Mouse (Mus musculus): ENCODE data around the gene Neo1. TPM values are rescaled to one million over a fixed set of nuclear protein-coding genes. Genes with fewer than 3 reads are reported as not detected.
"Not testable (repeated sequence)": the region's sequence is repeated elsewhere in the genome, so short reads cannot be mapped to it uniquely, and the experiment has no call there.

The Neo1 gene
- polyA plus RNA-seq, 1 experiment from 2014 or later = 26.0 TPM

- Histone ChIP-seq H3K9me3 (no peaks in the 10 kb centered on the region), H3K4me2 (replicated peaks) (no peak overlapping the region), H3K4me3 (replicated peaks) (no peak overlapping the region), H3K27me3 (replicated peaks) (no peaks in the 10 kb centered on the region), H3K36me3 (no peaks in the 10 kb centered on the region), H3K4me1 (replicated peaks) (no peaks in the 10 kb centered on the region), H3K27ac (no peak overlapping the region), H3K9ac (no peak overlapping the region)
- 57% methylated on average over 2 of the region's 2 CpGs for WGBS
- ATAC-seq = no peak
Measured at GRCm38 (mm10) chr9:58967371-58967770, 68.9 kb downstream of the Neo1 start.

DNA sequence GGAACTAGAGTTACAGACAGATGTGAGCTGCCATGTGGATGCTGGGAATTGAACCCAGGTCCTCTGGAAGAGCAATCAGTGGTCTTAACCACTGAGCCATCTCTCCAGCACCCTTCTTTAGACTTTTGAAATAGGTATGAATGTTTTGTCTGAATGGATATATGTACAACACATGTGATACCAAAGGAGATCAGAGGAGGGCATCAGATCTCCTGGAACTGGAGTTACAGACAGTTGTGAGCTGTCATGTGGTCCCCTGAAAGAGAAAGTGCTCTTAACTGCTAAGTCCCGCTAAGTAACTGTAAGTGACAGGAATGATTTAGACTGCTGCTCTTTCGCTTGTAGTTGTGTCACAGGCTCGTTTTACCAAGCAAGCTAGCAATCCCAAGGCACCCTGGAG is 80.7 kb downstream of the Neo1 start:
- WGBS = 58% methylated on average over 3 of the region's 3 CpGs
- no peak overlapping the region for H3K4me2 ChIP-seq (replicated peaks)
- no peak overlapping the region for H3K9ac ChIP-seq
- no peaks in the 10 kb centered on the region; the same call in 1 of the 2 replicates for H3K36me3 ChIP-seq
- ATAC-seq = no peak
- H3K4me1 ChIP-seq (replicated peaks) = no peaks in the 10 kb centered on the region
- no peak overlapping the region for H3K27ac ChIP-seq
- H3K9me3 ChIP-seq = no peaks in the 10 kb centered on the region
- H3K27me3 ChIP-seq (replicated peaks) = no peaks in the 10 kb centered on the region
- H3K4me3 ChIP-seq (replicated peaks) = no peak overlapping the region

DNA sequence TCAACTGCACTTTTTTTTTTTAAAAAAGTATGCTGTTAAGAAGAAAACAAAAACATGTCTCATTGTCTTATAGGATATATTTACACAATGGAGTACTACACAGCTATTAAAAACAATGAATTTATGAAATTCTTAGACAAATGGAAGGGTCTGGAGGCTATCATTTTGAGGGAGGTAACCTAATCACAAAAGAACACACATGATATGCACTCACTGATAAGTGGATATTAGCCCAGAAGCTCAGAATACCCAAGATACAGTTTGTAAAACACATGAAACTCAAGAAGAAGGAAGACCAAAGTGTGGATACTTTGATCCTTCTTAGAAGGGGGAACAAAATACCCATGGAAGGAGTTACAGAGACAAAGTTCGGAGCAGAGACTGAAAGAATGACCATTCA is 90.3 kb downstream of the Neo1 start:
- H3K27me3 ChIP-seq (replicated peaks); H3K4me3 ChIP-seq (replicated peaks); H3K27ac ChIP-seq; H3K9ac ChIP-seq; ATAC-seq; H3K36me3 ChIP-seq; H3K4me2 ChIP-seq (replicated peaks); H3K9me3 ChIP-seq; H3K4me1 ChIP-seq (replicated peaks): not testable (repeated sequence)
- 93% methylated on average over 1 of the region's 1 CpGs for WGBS

- no peaks in the 10 kb centered on the region for H3K9me3 ChIP-seq
- H3K36me3 ChIP-seq = no peaks in the 10 kb centered on the region; the same call in 1 of the 2 replicates
- 64% methylated on average over 2 of the region's 2 CpGs for WGBS
- no peaks in the 10 kb centered on the region for H3K4me1 ChIP-seq (replicated peaks)
- H3K4me2 ChIP-seq (replicated peaks) = no peak overlapping the region
- no peak for ATAC-seq
- H3K4me3 ChIP-seq (replicated peaks) = no peak overlapping the region
- no peak overlapping the region for H3K27ac ChIP-seq
- H3K9ac ChIP-seq = no peak overlapping the region
- no peaks in the 10 kb centered on the region for H3K27me3 ChIP-seq (replicated peaks)
Measured at GRCm38 (mm10) chr9:58934776-58935175, 101.5 kb downstream of the Neo1 start.

GRCm38 (mm10) chr9:58928103-58928502 is 108.1 kb downstream of the Neo1 start:
- Histone ChIP-seq H3K9ac (no peak overlapping the region), H3K9me3 (no peaks in the 10 kb centered on the region), H3K4me2 (replicated peaks) (no peak overlapping the region), H3K4me3 (replicated peaks) (no peak overlapping the region), H3K4me1 (replicated peaks) (no peaks in the 10 kb centered on the region), H3K27ac (no peak overlapping the region), H3K27me3 (replicated peaks) (no peaks in the 10 kb centered on the region), H3K36me3 (no peaks in the 10 kb centered on the region; the same call in 1 of the 2 replicates)
- WGBS = 32% methylated on average over 1 of the region's 1 CpGs
- ATAC-seq = no peak

- no peaks in the 10 kb centered on the region for H3K9me3 ChIP-seq
- no peak overlapping the region for H3K27ac ChIP-seq
- no peak overlapping the region for H3K4me2 ChIP-seq (replicated peaks)
- H3K9ac ChIP-seq = no peak overlapping the region
- WGBS = 69% methylated on average over 6 of the region's 6 CpGs
- H3K4me1 ChIP-seq (replicated peaks) = no peaks in the 10 kb centered on the region
- H3K36me3 ChIP-seq = peaks cover 3% of the 10 kb centered on the region; the same call in 1 of the 2 replicates
- no peaks in the 10 kb centered on the region for H3K27me3 ChIP-seq (replicated peaks)
- no peak for ATAC-seq
- no peak overlapping the region for H3K4me3 ChIP-seq (replicated peaks)
Measured at GRCm38 (mm10) chr9:58902869-58903585, 133.2 kb downstream of the Neo1 start.

- H3K27ac ChIP-seq = no peak overlapping the region
- ATAC-seq = no peak
- no peak overlapping the region for H3K9ac ChIP-seq
- no peaks in the 10 kb centered on the region for H3K4me1 ChIP-seq (replicated peaks)
- H3K27me3 ChIP-seq (replicated peaks) = no peaks in the 10 kb centered on the region
- no peak overlapping the region for H3K4me2 ChIP-seq (replicated peaks)
- no peaks in the 10 kb centered on the region for H3K9me3 ChIP-seq
- peaks cover 2% of the 10 kb centered on the region; the same call in 1 of the 2 replicates for H3K36me3 ChIP-seq
- H3K4me3 ChIP-seq (replicated peaks) = no peak overlapping the region
Measured at GRCm38 (mm10) chr9:58899602-58900001, 136.6 kb downstream of the Neo1 start.

- Histone ChIP-seq H3K36me3 (no peaks in the 10 kb centered on the region; the same call in 1 of the 2 replicates), H3K4me1 (replicated peaks) (no peaks in the 10 kb centered on the region), H3K4me3 (replicated peaks) (no peak overlapping the region), H3K27ac (no peak overlapping the region), H3K4me2 (replicated peaks) (no peak overlapping the region), H3K27me3 (replicated peaks) (no peaks in the 10 kb centered on the region), H3K9me3 (no peaks in the 10 kb centered on the region), H3K9ac (no peak overlapping the region)
- 75% methylated on average over 6 of the region's 6 CpGs for WGBS
- ATAC-seq = peak; percentile 56; the same call in 1 of the 2 replicates
Measured at GRCm38 (mm10) chr9:58891840-58892640, 144.2 kb downstream of the Neo1 start.

DNA sequence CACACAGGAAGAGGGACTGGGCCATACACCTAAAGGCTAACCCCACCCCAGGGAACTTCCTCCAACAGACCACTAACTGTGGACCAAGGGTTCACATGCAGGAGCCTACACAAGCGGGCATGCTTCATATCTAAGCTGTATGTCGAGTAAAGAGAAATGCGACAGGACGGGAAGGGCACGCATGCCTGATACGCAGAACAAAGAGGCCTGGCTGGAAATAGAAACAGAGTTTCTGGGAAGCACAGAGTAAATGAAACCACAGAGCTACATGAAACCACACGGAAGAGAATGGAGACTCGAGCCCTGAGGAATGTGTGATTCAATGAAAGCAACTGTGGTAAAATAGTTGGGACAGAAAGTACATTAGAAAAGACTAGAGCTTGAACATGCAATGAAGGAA is 145.3 kb downstream of the Neo1 start:
- 91% methylated on average over 8 of the region's 8 CpGs for WGBS
- Histone ChIP-seq H3K4me3 (replicated peaks) (no peak overlapping the region), H3K4me1 (replicated peaks) (no peaks in the 10 kb centered on the region), H3K36me3 (no peaks in the 10 kb centered on the region; the same call in 1 of the 2 replicates), H3K27ac (no peak overlapping the region), H3K9me3 (no peaks in the 10 kb centered on the region), H3K27me3 (replicated peaks) (no peaks in the 10 kb centered on the region), H3K4me2 (replicated peaks) (no peak overlapping the region), H3K9ac (no peak overlapping the region)
- ATAC-seq = no peak

DNA sequence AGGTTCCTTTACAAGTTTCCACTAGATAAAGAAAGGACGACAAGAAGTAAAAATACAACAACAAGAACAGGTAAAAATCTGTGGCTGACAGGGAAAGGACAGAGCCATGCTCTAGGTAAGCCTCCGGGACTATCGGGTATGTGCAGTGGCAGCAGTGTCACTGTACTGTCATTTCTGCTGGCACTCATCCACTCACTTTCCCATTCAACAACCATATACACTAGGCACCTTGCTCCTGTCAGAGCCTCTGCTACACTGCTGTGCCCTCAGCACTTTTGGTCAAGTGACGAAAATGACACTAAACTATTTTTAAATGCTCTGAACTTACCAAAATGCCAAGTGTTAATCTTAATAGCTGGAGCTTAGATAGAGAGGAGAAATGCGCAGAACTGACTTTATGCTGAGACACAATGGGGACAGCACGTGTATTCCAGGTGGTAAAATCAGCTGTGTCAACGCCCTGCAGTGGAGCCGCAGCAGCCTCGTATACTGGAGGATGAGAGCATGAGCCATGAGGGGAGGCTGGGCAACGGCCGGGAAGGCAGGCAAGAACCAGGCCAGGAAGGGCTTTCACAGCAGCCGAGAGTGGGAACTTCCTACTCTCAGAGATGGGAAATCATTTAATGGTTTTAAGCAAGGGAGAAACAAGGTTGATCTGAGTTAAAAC is 146.3 kb downstream of the Neo1 start:
- 88% methylated on average over 12 of the region's 12 CpGs for WGBS

DNA sequence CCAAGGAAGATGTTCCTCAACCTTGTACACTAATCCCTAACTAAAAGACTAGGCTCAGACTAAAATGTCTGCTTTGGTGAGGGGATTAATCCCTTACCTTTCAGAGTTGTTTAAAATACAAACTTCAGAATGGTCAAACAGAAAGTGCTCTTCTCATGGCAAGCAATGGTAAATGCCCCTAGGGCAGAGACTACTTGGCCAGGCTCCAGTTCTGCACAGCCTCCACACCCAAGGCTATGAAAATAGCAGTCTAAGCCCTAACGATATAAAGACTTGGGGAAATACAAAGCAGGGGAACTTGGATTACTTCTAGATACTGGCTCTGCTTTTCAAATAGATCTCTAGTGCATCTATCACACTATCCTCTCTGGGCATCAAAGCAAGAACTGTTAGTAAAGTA is 153.6 kb downstream of the Neo1 start:
- Histone ChIP-seq H3K9ac (no peak overlapping the region), H3K27ac (no peak overlapping the region), H3K9me3 (no peaks in the 10 kb centered on the region), H3K4me2 (replicated peaks) (no peak overlapping the region), H3K27me3 (replicated peaks) (no peaks in the 10 kb centered on the region), H3K4me3 (replicated peaks) (no peak overlapping the region), H3K36me3 (peaks cover 7% of the 10 kb centered on the region), H3K4me1 (replicated peaks) (no peaks in the 10 kb centered on the region)
- 58% methylated on average over 1 of the region's 1 CpGs for WGBS
- no peak for ATAC-seq

More for the DNA sequence above, 146.3 kb downstream of the Neo1 start:
- no peaks in the 10 kb centered on the region for H3K4me1 ChIP-seq (replicated peaks)
- no peaks in the 10 kb centered on the region; the same call in 1 of the 2 replicates for H3K36me3 ChIP-seq
- no peaks in the 10 kb centered on the region for H3K27me3 ChIP-seq (replicated peaks)
- H3K9me3 ChIP-seq = no peaks in the 10 kb centered on the region
- no peak overlapping the region for H3K9ac ChIP-seq
- ATAC-seq = no peak
- no peak overlapping the region for H3K4me3 ChIP-seq (replicated peaks)
- H3K4me2 ChIP-seq (replicated peaks) = no peak overlapping the region
- H3K27ac ChIP-seq = no peak overlapping the region

DNA sequence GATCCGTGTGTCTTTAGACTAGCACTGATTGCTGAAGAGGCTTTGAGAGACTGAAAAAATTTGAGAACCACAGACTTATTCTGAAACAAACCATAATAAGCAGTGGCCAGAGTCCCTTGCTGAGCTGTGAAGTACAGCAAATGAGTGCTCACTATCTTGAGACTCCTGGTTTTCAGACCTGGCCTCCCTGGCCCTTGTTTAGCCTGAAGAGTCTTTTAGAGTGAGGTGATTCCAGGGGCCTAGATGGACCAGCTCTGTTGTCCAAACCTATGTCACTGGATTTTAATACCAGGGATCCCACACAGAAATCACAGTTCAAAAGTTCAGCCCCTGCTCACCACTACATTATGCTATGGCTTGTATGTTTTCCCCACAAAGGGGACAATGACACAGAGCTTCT is 156.4 kb downstream of the Neo1 start:
- H3K9me3 ChIP-seq = no peaks in the 10 kb centered on the region

More for the DNA sequence above, 156.4 kb downstream of the Neo1 start:
- H3K36me3 ChIP-seq = peaks cover 7% of the 10 kb centered on the region
- no peak overlapping the region for H3K9ac ChIP-seq
- ATAC-seq = no peak
- no peak overlapping the region for H3K4me3 ChIP-seq (replicated peaks)
- H3K27me3 ChIP-seq (replicated peaks) = no peaks in the 10 kb centered on the region
- no peak overlapping the region for H3K4me2 ChIP-seq (replicated peaks)
- no peak overlapping the region for H3K27ac ChIP-seq
- no peaks in the 10 kb centered on the region for H3K4me1 ChIP-seq (replicated peaks)
- 90% methylated on average over 1 of the region's 1 CpGs for WGBS
